Mouse (Mus musculus) embryonic stem cell, embryonic (primary cell): ENCODE data around the gene Cyp2t4.

ENCODE experiments used
- CTCF ChIA-PET, 4 experiments: fragments of 300-600 bp in 2 of 4; fragments of 350-600 bp in 2 of 4; sonication (Branson Sonifier 250); formaldehyde crosslinking; loops; one replicate each; lab custom pipeline; 2022; ENCODE audit warnings: inconsistent platforms in 2 of 4; lab: Charles Lee
- POLR2A ChIA-PET, 4 experiments: fragments of 300-600 bp in 2 of 4; fragments of 350-600 bp in 2 of 4; sonication (Branson Sonifier 250); formaldehyde crosslinking; loops; one replicate each; lab custom pipeline; 2022; ENCODE audit warnings: antibody characterized with exemption in 4 of 4, inconsistent platforms in 1 of 4; lab: Charles Lee

The Cyp2t4 gene

GRCm38 (mm10) chr7:27166614-27167474, 13.3 kb downstream of the Cyp2t4 start, which contains the start of gene Egln2:
Gene Egln2, minus strand, starts transcription at chr7:27166802.
- POLR2A ChIA-PET: interaction anchor here (0.6 to 4.7 kb wide), 64 partner anchors 8 to 954 kb away, joined by 3 to 92 read pairs (median 5); partner anchors contain the start of genes BC024978 (in 3 of the 4), Coq8b (in 3 of the 4), Rab4b (in 3 of the 4) and Snrpa (in 3 of the 4)

GRCm38 (mm10) chr7:27167475-27168094, 14.1 kb downstream of the Cyp2t4 start:
- CTCF ChIA-PET: interaction anchor here in 2 of 4 experiments (1.2 to 1.4 kb wide), 4 partner anchors 11 to 118 kb away, joined by 3 to 14 read pairs (median 6); partner anchors contain the start of gene Rab4b (in 1 of the 2)
- POLR2A ChIA-PET: interaction anchor here in 3 of 4 experiments (0.7 to 4.7 kb wide), 48 partner anchors 7 to 424 kb away, joined by 3 to 92 read pairs (median 6); partner anchors contain the start of genes BC024978 (in 3 of the 3), Coq8b (in 3 of the 3), Rab4b (in 3 of the 3) and Snrpa (in 3 of the 3)

More at GRCm38 (mm10) chr7:27166614-27167474, 13.3 kb downstream of the Cyp2t4 start, which contains the start of gene Egln2:
- CTCF ChIA-PET: interaction anchor here in 3 of 4 experiments (0.6 to 1.4 kb wide), 12 partner anchors 12 to 397 kb away, joined by 3 to 14 read pairs (median 4); partner anchors contain the start of genes Coq8b (in 2 of the 3), BC024978 (in 1 of the 3), Rab4b (in 1 of the 3) and Snrpa (in 1 of the 3)

- ChIA-PET CTCF (interaction anchor here in 1 of 4 experiments (0.9 kb wide), 1 partner anchor 64 kb away, joined by 3 read pairs; the partner anchor contains the start of gene Coq8b), POLR2A (interaction anchor here in 3 of 4 experiments (1.0 to 4.7 kb wide), 13 partner anchors 8 to 193 kb away, joined by 3 to 92 read pairs (median 23); partner anchors contain the start of genes BC024978 (in 2 of the 3), Gm21983 (in 2 of the 3), Rab4b (in 2 of the 3) and Snrpa (in 2 of the 3))
Observed at GRCm38 (mm10) chr7:27168371-27168770, 14.9 kb downstream of the Cyp2t4 start.

GRCm38 (mm10) chr7:27170981-27171380, 17.5 kb downstream of the Cyp2t4 start:
- ChIA-PET CTCF (no interaction called here), POLR2A (interaction anchor here in 2 of 4 experiments (1.1 to 2.0 kb wide), 3 partner anchors 11 to 16 kb away, joined by 3 to 4 read pairs (median 4); no protein-coding TSS in a partner anchor)

- ChIA-PET POLR2A (interaction anchor here in 3 of 4 experiments (0.7 to 4.8 kb wide), 26 partner anchors 8 to 425 kb away, joined by 3 to 33 read pairs (median 6); partner anchors contain the start of genes BC024978 (in 2 of the 3), Egln2 (in 2 of the 3), Snrpa (in 2 of the 3) and Coq8b (in 1 of the 3)), CTCF (interaction anchor here in 2 of 4 experiments (0.5 to 2.4 kb wide), 3 partner anchors 10 to 15 kb away, joined by 3 to 10 read pairs (median 3); no protein-coding TSS in a partner anchor)
Observed at GRCm38 (mm10) chr7:27174496-27174895, 21.0 kb downstream of the Cyp2t4 start.

GRCm38 (mm10) chr7:27174896-27175295, 21.4 kb downstream of the Cyp2t4 start:
- CTCF ChIA-PET: interaction anchor here in 1 of 4 experiments (2.4 kb wide), 1 partner anchor 15 kb away, joined by 10 read pairs; no protein-coding TSS in a partner anchor

GRCm38 (mm10) chr7:27177942-27178323, 24.4 kb downstream of the Cyp2t4 start:
- CTCF ChIA-PET: interaction anchor here (0.8 to 4.8 kb wide), 26 partner anchors 11 to 155 kb away, joined by 3 to 54 read pairs (median 6); partner anchors contain the start of genes BC024978 (in 1 of the 4), Coq8b (in 1 of the 4), Egln2 (in 1 of the 4) and Snrpa (in 1 of the 4)
- POLR2A ChIA-PET: interaction anchor here (0.6 to 18.7 kb wide), 58 partner anchors 8 to 1951 kb away, joined by 3 to 554 read pairs (median 6); partner anchors contain the start of genes BC024978 (in 3 of the 4), Egln2 (in 3 of the 4), Snrpa (in 3 of the 4) and Itpkc (in 2 of the 4)

More at GRCm38 (mm10) chr7:27174896-27175295, 21.4 kb downstream of the Cyp2t4 start:
- POLR2A ChIA-PET: interaction anchor here in 2 of 4 experiments (0.7 to 4.8 kb wide), 22 partner anchors 8 to 425 kb away, joined by 3 to 33 read pairs (median 12); partner anchors contain the start of genes BC024978 (in 2 of the 2), Egln2 (in 2 of the 2) and Snrpa (in 2 of the 2)

- ChIA-PET POLR2A (interaction anchor here (0.6 to 18.7 kb wide), 74 partner anchors 8 to 1952 kb away, joined by 3 to 554 read pairs (median 4); partner anchors contain the start of genes BC024978 (in 3 of the 4), Egln2 (in 3 of the 4), Snrpa (in 3 of the 4) and Coq8b (in 2 of the 4)), CTCF (interaction anchor here (0.6 to 4.8 kb wide), 39 partner anchors 10 to 261 kb away, joined by 3 to 54 read pairs (median 5); partner anchors contain the start of genes BC024978 (in 1 of the 4), Coq8b (in 1 of the 4), Egln2 (in 1 of the 4) and Itpkc (in 1 of the 4))
Observed at GRCm38 (mm10) chr7:27178324-27179216, 25.1 kb downstream of the Cyp2t4 start, which contains the start of gene Rab4b. Gene Rab4b, minus strand, starts transcription at chr7:27178896.

- CTCF ChIA-PET: interaction anchor here (0.6 to 4.8 kb wide), 25 partner anchors 10 to 258 kb away, joined by 3 to 54 read pairs (median 4); partner anchors contain the start of genes BC024978 (in 1 of the 4), Coq8b (in 1 of the 4), Egln2 (in 1 of the 4) and Snrpa (in 1 of the 4)
- POLR2A ChIA-PET: interaction anchor here in 3 of 4 experiments (0.6 to 18.7 kb wide), 48 partner anchors 10 to 1536 kb away, joined by 3 to 554 read pairs (median 8); partner anchors contain the start of genes BC024978 (in 3 of the 3), Egln2 (in 3 of the 3), Snrpa (in 3 of the 3) and Coq8b (in 2 of the 3)
Observed at GRCm38 (mm10) chr7:27179217-27179918, 25.9 kb downstream of the Cyp2t4 start.

- ChIA-PET CTCF (interaction anchor here in 2 of 4 experiments (0.6 to 4.8 kb wide), 7 partner anchors 9 to 311 kb away, joined by 3 to 54 read pairs (median 4); no protein-coding TSS in a partner anchor), POLR2A (interaction anchor here in 3 of 4 experiments (0.6 to 18.7 kb wide), 20 partner anchors 13 to 1411 kb away, joined by 3 to 554 read pairs (median 10); partner anchors contain the start of genes BC024978 (in 3 of the 3), Egln2 (in 3 of the 3), Snrpa (in 3 of the 3) and Coq8b (in 1 of the 3))
Observed at GRCm38 (mm10) chr7:27180036-27180435, 26.5 kb downstream of the Cyp2t4 start.

- CTCF ChIA-PET: interaction anchor here in 3 of 4 experiments (0.6 to 4.8 kb wide), 7 partner anchors 8 to 1425 kb away, joined by 3 to 54 read pairs (median 6); no protein-coding TSS in a partner anchor
- POLR2A ChIA-PET: interaction anchor here (0.5 to 18.7 kb wide), 26 partner anchors 8 to 226 kb away, joined by 3 to 554 read pairs (median 6); partner anchors contain the start of genes BC024978 (in 4 of the 4), Snrpa (in 4 of the 4), Egln2 (in 3 of the 4) and Coq8b (in 2 of the 4)
Observed at GRCm38 (mm10) chr7:27180837-27181695, 27.6 kb downstream of the Cyp2t4 start, which contains the start of the genes Gm21983 and Mia. Gene Gm21983, minus strand, starts transcription at chr7:27181086. Gene Mia, minus strand, starts transcription at chr7:27181157.

GRCm38 (mm10) chr7:27182498-27182897, 29.0 kb downstream of the Cyp2t4 start:
- CTCF ChIA-PET: interaction anchor here in 3 of 4 experiments (0.8 to 1.2 kb wide), 4 partner anchors 22 to 48 kb away, joined by 3 to 6 read pairs (median 4); no protein-coding TSS in a partner anchor
- POLR2A ChIA-PET: interaction anchor here (0.8 to 18.7 kb wide), 17 partner anchors 8 to 103 kb away, joined by 3 to 554 read pairs (median 11); partner anchors contain the start of genes BC024978 (in 4 of the 4), Snrpa (in 4 of the 4), Egln2 (in 2 of the 4) and Coq8b (in 1 of the 4)

GRCm38 (mm10) chr7:27184964-27185363, 31.4 kb downstream of the Cyp2t4 start:
- POLR2A ChIA-PET: interaction anchor here in 3 of 4 experiments (0.6 to 18.7 kb wide), 16 partner anchors 9 to 1192 kb away, joined by 3 to 554 read pairs (median 8); partner anchors contain the start of genes BC024978 (in 3 of the 3), Snrpa (in 3 of the 3), Egln2 (in 2 of the 3) and Coq8b (in 1 of the 3)

More at GRCm38 (mm10) chr7:27184964-27185363, 31.4 kb downstream of the Cyp2t4 start:
- CTCF ChIA-PET: interaction anchor here (0.6 to 2.5 kb wide), 17 partner anchors 10 to 1978 kb away, joined by 3 to 14 read pairs (median 3); partner anchors contain the start of genes BC024978 (in 1 of the 4), Coq8b (in 1 of the 4) and Numbl (in 1 of the 4)
